Mouse (Mus musculus): ENCODE results near the gene Ccdc93. TPM values are rescaled to one million over a fixed set of nuclear protein-coding genes. Genes with fewer than 3 reads are reported as not detected.

The Ccdc93 gene
- 10.2 and 11.2 TPM in 2 replicates for polyA plus RNA-seq (2015; fragmentation: Nextera tagmentation; extraction: Ambion mirVana)

DNA sequence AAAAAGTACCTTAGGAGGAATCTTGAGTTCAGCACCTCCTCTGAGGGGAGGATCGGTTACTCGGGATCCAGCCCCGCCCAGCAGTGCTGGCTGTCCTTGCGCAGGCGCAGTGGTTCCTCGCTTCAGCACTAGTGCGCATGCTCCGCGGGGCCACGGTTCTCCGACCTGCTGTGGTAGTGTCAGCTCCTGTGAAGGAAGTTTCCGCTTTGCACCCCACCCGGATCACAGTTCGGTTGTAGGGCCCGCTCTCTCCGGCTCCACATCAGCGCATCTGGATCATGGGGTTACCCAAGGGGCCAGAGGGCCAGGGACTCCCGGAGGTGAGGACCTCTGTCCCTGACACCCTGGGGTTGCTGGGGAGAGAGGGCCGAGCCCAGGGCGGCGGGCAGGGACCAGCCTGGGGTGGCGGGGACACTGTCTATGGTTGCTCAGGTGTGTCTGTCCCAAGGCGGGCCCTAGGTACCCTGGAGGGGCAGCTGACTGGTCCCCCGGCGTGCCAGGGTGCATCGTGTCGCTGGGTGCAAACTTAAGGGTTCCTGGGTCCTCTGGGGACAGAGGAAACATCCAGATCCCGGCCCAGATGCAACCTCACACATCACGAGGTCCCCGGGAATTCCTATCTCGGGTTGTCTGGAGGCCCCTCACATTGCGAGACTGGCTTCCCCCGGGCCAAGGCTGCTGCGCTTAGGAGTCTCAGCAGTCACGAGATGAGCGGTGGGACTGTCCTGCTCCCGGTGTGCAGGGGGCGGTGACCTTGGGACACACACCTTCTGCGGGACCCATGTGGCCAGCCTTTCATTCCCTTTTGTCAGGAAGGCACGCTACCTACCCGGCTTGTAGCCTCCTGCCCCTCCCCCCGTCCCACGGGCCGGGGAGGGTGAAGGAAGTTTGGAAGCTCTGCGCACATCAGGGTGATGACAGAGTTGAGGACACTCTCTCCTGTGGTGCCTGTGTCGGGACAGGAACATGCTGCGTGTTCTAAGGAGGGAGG is at the start of gene Ccdc93:
Ccdc93 (plus strand) TSS at position 112 of the 991 bp plus-strand sequence.
- ATAC-seq, result peak; percentile 96
- peak within 1 kb of the TSS; percentile 88 for H3K4me3 ChIP-seq
- WGBS, result under 1% methylated on average over 47 of the region's 47 CpGs
- H3K4me1 ChIP-seq, result peaks cover 9% of the 10 kb centered on the region
- no peaks in the 10 kb centered on the region for H3K27me3 ChIP-seq
- H3K9me3 ChIP-seq (replicated peaks), result no peaks in the 10 kb centered on the region
- no peak within 1 kb of the TSS; the same call in 1 of the 2 replicates for H3K27ac ChIP-seq
- peaks cover 7% of the 10 kb centered on the region for H3K36me3 ChIP-seq (ENCODE audit: poor library complexity, severe bottlenecking)
- H3K9ac ChIP-seq, result peak within 1 kb of the TSS; percentile 91
- H3K4me2 ChIP-seq, result peak within 1 kb of the TSS; percentile 97

DNA sequence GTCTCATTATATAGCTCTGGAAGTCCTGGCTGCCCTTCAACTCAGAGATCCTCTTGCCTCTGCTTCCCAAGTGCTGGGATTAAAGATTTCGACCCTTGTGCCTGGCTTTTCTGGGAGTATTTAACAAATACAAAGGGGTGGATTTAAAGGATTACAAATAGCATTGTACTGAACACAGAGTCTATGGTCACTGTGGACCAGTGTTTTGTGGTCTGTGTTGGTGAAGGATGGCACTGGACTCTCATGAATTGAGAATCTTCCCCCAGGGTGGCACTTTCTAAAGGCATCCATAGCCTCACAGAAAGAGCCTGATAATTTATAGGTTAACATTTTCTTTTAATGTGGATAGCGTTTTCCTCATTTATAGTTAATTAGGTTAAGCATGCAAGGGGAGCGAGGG is 49.3 kb upstream of the Ccdc93 start:
- Histone ChIP-seq H3K4me2 (no peak overlapping the region), H3K4me3 (no peak overlapping the region), H3K4me1 (no peaks in the 10 kb centered on the region), H3K27me3 (no peaks in the 10 kb centered on the region), H3K27ac (no peak overlapping the region), H3K9me3 (replicated peaks) (no peaks in the 10 kb centered on the region), H3K36me3 (ENCODE audit: poor library complexity, severe bottlenecking) (no peaks in the 10 kb centered on the region), H3K9ac (no peak overlapping the region)
- ATAC-seq, result no peak
- WGBS, result 47% methylated on average over 3 of the region's 3 CpGs

- Histone ChIP-seq H3K9ac (no peak overlapping the region), H3K27me3 (no peaks in the 10 kb centered on the region), H3K4me2 (no peak overlapping the region), H3K4me3 (no peak overlapping the region), H3K9me3 (replicated peaks) (no peaks in the 10 kb centered on the region), H3K4me1 (peaks cover 35% of the 10 kb centered on the region), H3K36me3 (ENCODE audit: poor library complexity, severe bottlenecking) (no peaks in the 10 kb centered on the region), H3K27ac (no peak overlapping the region)
- 31% methylated on average over 6 of the region's 6 CpGs for WGBS
- ATAC-seq, result no peak
Observed at GRCm38 (mm10) chr1:121388312-121388711, 42.5 kb upstream of the Ccdc93 start.

GRCm38 (mm10) chr1:121388732-121389131 is 42.1 kb upstream of the Ccdc93 start:
- 49% methylated on average over 7 of the region's 7 CpGs for WGBS
- Histone ChIP-seq H3K4me1 (peaks cover 39% of the 10 kb centered on the region), H3K27me3 (no peaks in the 10 kb centered on the region), H3K9me3 (replicated peaks) (no peaks in the 10 kb centered on the region), H3K9ac (no peak overlapping the region), H3K4me3 (no peak overlapping the region), H3K36me3 (ENCODE audit: poor library complexity, severe bottlenecking) (no peaks in the 10 kb centered on the region), H3K27ac (no peak overlapping the region), H3K4me2 (no peak overlapping the region)
- no peak for ATAC-seq

DNA sequence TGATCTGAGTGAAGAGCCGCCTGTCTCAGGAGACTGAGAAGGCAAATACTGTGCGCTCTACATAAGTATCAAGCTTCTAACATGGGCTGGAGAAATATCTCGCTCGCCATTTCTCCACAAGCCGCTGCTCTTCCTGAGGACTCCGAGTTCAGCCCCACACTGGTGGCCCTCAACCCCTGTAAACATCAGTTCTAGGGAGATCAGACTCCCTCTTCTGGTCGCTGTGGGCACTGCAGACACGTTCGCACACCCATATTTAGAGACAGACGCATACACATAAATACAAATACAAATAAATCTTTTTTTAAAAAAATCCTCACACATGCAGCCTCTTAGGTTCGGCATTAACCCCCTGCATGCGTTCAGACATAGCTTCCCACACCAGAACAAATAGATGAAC is 41.3 kb upstream of the Ccdc93 start:
- Histone ChIP-seq H3K9me3 (replicated peaks) (no peaks in the 10 kb centered on the region), H3K4me3 (no peak overlapping the region), H3K9ac (no peak overlapping the region), H3K36me3 (ENCODE audit: poor library complexity, severe bottlenecking) (no peaks in the 10 kb centered on the region), H3K27me3 (no peaks in the 10 kb centered on the region), H3K4me1 (peaks cover 48% of the 10 kb centered on the region), H3K27ac (peak overlapping the region; percentile 40; the same call in 1 of the 2 replicates), H3K4me2 (no peak overlapping the region)
- peak; percentile 28; the same call in 1 of the 2 replicates for ATAC-seq
- 80% methylated on average over 12 of the region's 12 CpGs for WGBS

DNA sequence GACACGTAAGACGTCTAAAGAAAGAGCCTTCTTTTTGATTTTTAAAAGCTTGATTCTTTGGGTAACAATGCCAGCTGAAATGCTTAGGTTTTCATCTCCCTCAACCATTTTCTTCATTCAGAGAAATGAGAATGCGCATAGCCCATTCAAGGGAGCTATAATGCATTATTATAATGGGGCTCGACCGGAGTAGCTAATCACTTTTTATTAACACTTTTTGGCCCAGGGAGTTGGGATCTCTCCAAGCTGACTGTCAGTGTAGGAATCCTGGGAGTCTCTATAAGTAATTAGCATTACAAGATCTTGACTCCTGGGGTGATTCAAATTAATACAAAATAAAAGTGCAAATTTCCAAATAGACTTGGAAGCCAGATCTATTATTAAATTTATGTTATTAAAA is 40.8 kb upstream of the Ccdc93 start:
- WGBS, result 35% methylated on average over 5 of the region's 5 CpGs

GRCm38 (mm10) chr1:121390421-121390820 is 40.4 kb upstream of the Ccdc93 start:
- H3K9ac ChIP-seq, result no peak overlapping the region
- H3K27me3 ChIP-seq, result no peaks in the 10 kb centered on the region
- ATAC-seq, result peak; percentile 26; the same call in 1 of the 2 replicates
- no peaks in the 10 kb centered on the region for H3K36me3 ChIP-seq (ENCODE audit: poor library complexity, severe bottlenecking)
- H3K4me3 ChIP-seq, result no peak overlapping the region
- WGBS, result 40% methylated on average over 13 of the region's 13 CpGs
- peak overlapping the region; percentile 19 for H3K27ac ChIP-seq
- H3K4me1 ChIP-seq, result peaks cover 56% of the 10 kb centered on the region
- no peaks in the 10 kb centered on the region for H3K9me3 ChIP-seq (replicated peaks)
- H3K4me2 ChIP-seq, result peak overlapping the region; percentile 22

More for the DNA sequence above, 40.8 kb upstream of the Ccdc93 start:
- Histone ChIP-seq H3K9ac (no peak overlapping the region), H3K4me1 (peaks cover 52% of the 10 kb centered on the region), H3K4me2 (no peak overlapping the region), H3K36me3 (ENCODE audit: poor library complexity, severe bottlenecking) (no peaks in the 10 kb centered on the region), H3K9me3 (replicated peaks) (no peaks in the 10 kb centered on the region), H3K27ac (peak overlapping the region; percentile 40; the same call in 1 of the 2 replicates), H3K4me3 (no peak overlapping the region), H3K27me3 (no peaks in the 10 kb centered on the region)
- ATAC-seq, result peak; percentile 61; the same call in 1 of the 2 replicates

DNA sequence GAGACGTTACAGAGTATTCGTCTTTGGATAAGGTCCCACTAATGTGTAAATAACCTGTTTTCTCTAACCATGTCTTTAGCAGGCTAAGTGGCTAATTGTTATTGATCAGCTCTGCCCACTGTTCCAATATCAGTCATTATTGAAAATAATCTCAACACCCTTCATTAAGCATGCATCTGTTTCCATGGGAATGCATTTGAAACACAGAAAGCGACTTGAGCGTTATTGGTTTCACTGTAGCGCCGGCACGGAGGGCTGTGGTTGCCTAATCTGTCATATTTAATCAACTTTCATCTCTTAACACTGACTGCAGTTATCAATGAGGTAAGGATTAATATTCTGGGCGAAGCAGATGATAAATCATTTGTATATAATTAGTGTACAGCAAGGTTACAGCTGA is 40.0 kb upstream of the Ccdc93 start:
- 49% methylated on average over 8 of the region's 8 CpGs for WGBS
- peaks cover 56% of the 10 kb centered on the region for H3K4me1 ChIP-seq
- ATAC-seq, result peak; percentile 22; the same call in 1 of the 2 replicates

GRCm38 (mm10) chr1:121393117-121393516 is 37.7 kb upstream of the Ccdc93 start:
- Histone ChIP-seq H3K36me3 (ENCODE audit: poor library complexity, severe bottlenecking) (no peaks in the 10 kb centered on the region), H3K4me1 (peaks cover 51% of the 10 kb centered on the region), H3K27me3 (no peaks in the 10 kb centered on the region), H3K9me3 (replicated peaks) (no peaks in the 10 kb centered on the region), H3K4me2 (no peak overlapping the region), H3K4me3 (no peak overlapping the region), H3K27ac (no peak overlapping the region), H3K9ac (no peak overlapping the region)
- WGBS, result 78% methylated on average over 2 of the region's 2 CpGs
- no peak for ATAC-seq

More for the DNA sequence above, 40.0 kb upstream of the Ccdc93 start:
- H3K4me2 ChIP-seq, result peak overlapping the region; percentile 22; the same call in 1 of the 2 replicates
- no peaks in the 10 kb centered on the region for H3K9me3 ChIP-seq (replicated peaks)
- no peaks in the 10 kb centered on the region for H3K36me3 ChIP-seq (ENCODE audit: poor library complexity, severe bottlenecking)
- H3K4me3 ChIP-seq, result no peak overlapping the region
- no peak overlapping the region for H3K9ac ChIP-seq
- no peaks in the 10 kb centered on the region for H3K27me3 ChIP-seq
- peak overlapping the region; percentile 19 for H3K27ac ChIP-seq

DNA sequence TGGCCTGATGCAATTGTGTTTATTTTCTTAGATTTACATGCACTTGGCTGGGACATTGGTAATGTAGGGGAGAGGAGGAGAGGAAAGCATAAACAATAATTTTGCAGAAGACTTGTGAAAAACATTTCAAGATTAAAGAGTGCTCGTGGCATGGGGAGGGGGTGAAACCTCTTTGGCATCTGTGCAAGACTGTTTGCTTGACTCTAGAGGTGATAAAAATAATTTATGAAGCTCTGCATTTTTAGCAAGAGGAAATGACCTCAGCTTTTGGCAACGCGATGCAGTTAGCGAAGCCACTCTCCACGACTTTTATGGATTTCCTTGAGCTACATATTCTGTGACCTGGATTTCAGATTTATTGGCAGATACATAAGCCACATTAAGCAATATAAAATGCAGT is 36.1 kb upstream of the Ccdc93 start:
- ATAC-seq, result no peak
- Histone ChIP-seq H3K27me3 (no peaks in the 10 kb centered on the region), H3K9me3 (replicated peaks) (no peaks in the 10 kb centered on the region), H3K4me3 (no peak overlapping the region), H3K27ac (no peak overlapping the region), H3K4me2 (no peak overlapping the region), H3K4me1 (peaks cover 57% of the 10 kb centered on the region), H3K36me3 (ENCODE audit: poor library complexity, severe bottlenecking) (no peaks in the 10 kb centered on the region), H3K9ac (no peak overlapping the region)
- 80% methylated on average over 5 of the region's 5 CpGs for WGBS

DNA sequence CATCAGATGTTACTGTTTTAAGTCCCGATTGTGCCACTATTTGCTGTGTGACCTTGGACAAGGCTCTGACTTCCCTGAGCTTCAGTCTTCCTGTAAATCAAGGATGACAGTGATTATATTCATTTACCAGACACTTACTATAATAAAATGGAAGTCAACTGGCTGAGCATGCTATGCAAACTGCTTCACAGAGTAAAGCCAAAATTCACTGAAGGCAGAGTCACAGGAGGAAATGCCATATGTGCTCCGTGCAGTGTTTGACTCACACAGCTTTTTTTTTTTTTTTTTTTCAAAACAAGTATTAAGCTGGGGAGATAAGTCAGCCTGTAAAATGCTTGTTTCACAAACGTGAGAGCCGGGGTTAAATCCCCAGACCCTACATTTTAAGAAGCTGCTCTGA is 34.3 kb upstream of the Ccdc93 start:
- Histone ChIP-seq H3K9ac (no peak overlapping the region), H3K4me2 (no peak overlapping the region), H3K9me3 (replicated peaks) (no peaks in the 10 kb centered on the region), H3K4me1 (peaks cover 45% of the 10 kb centered on the region), H3K27ac (no peak overlapping the region), H3K27me3 (no peaks in the 10 kb centered on the region), H3K36me3 (ENCODE audit: poor library complexity, severe bottlenecking) (no peaks in the 10 kb centered on the region), H3K4me3 (no peak overlapping the region)
- 76% methylated on average over 4 of the region's 4 CpGs for WGBS
- no peak for ATAC-seq

GRCm38 (mm10) chr1:121398231-121398630 is 32.6 kb upstream of the Ccdc93 start:
- ATAC-seq, result no peak
- Histone ChIP-seq H3K27ac (no peak overlapping the region), H3K9ac (no peak overlapping the region), H3K9me3 (replicated peaks) (no peaks in the 10 kb centered on the region), H3K4me3 (no peak overlapping the region), H3K4me2 (no peak overlapping the region), H3K4me1 (peaks cover 34% of the 10 kb centered on the region), H3K27me3 (no peaks in the 10 kb centered on the region), H3K36me3 (ENCODE audit: poor library complexity, severe bottlenecking) (no peaks in the 10 kb centered on the region)
- 79% methylated on average over 4 of the region's 4 CpGs for WGBS

All from forebrain, embryonic 13.5 days (tissue).